Mouse (Mus musculus) heart, postnatal 0 days (tissue): Measurements from ENCODE around the gene Txnrd3. TPM values are rescaled to one million over a fixed set of nuclear protein-coding genes. Genes with fewer than 3 reads are reported as not detected.

ENCODE experiments used
- ATAC-seq: fragments of 200-750 bp; cut with Nextera tagmentation; 2 replicates; pipeline ENCODE4 v1.8.0; 2017; ENCODE audit warnings: low read depth, moderate number of reproducible peaks, moderate library complexity; ENCODE audit not compliant: insufficient read depth
- DNase-seq: peaks from one replicate; pipeline ENCODE4 v3.0.0-alpha.2; 2016; ENCODE audit warnings: low spot score
- H3K27ac ChIP-seq: fragments of 300-500 bp; sonication (generic); 2 replicates; pipeline ENCODE4 v1.5.1; 2014; ENCODE audit warnings: low read depth, mild to moderate bottlenecking
- H3K27me3 ChIP-seq: fragments of 300-500 bp; sonication (generic); 2 replicates; pipeline ENCODE4 v1.6.1; 2014; ENCODE audit warnings: low read length, mixed read lengths; ENCODE audit not compliant: control insufficient read depth, insufficient read depth
- H3K36me3 ChIP-seq: fragments of 300-500 bp; sonication (generic); replicated peaks from 2 replicates; pipeline ENCODE4 v1.6.1; 2014; ENCODE audit warnings: low read length, mixed read lengths; ENCODE audit not compliant: control insufficient read depth, insufficient read depth
- H3K4me1 ChIP-seq: fragments of 300-500 bp; sonication (generic); 2 replicates; pipeline ENCODE4 v1.6.1; 2014; ENCODE audit warnings: antibody characterized with exemption; ENCODE audit not compliant: control insufficient read depth, insufficient read depth
- H3K4me2 ChIP-seq: fragments of 300-500 bp; sonication (generic); 2 replicates; pipeline ENCODE4 v1.6.1; 2014; ENCODE audit warnings: low read depth, mild to moderate bottlenecking, low read length, moderate library complexity
- H3K4me3 ChIP-seq: fragments of 300-500 bp; sonication (generic); 2 replicates; pipeline ENCODE4 v1.5.1; 2014; ENCODE audit warnings: low read depth, low read length
- H3K9ac ChIP-seq: fragments of 300-500 bp; sonication (generic); replicated peaks from 2 replicates; pipeline ENCODE4 v1.6.1; 2014; ENCODE audit warnings: low read depth, low read length, mixed read lengths
- H3K9me3 ChIP-seq: fragments of 300-500 bp; sonication (generic); replicated peaks from 2 replicates; pipeline ENCODE4 v1.6.1; 2016; ENCODE audit warnings: low read length; ENCODE audit not compliant: control insufficient read depth
- CTCF ChIP-seq: IDR thresholded peaks from 2 replicates; pipeline ENCODE4 v1.5.1; 2016; ENCODE audit warnings: antibody characterized with exemption, control low read depth, low read depth
- EP300 ChIP-seq: IDR thresholded peaks from 2 replicates; pipeline ENCODE4 v1.6.1; 2016; ENCODE audit warnings: antibody characterized with exemption, low read depth
- WGBS: fragments of 180-500 bp; shearing (Covaris S2); extraction: QIAGEN DNeasy Blood & Tissue Kit; methylation state at CpG from one replicate; pipeline ENCODE4 v1.1.7; 2014; 5-methylcytosine and 5-hydroxymethylcytosine counted together
- polyA plus RNA-seq: library from polyadenylated mRNA; unstranded; fragments of >200 nt; fragmentation: Nextera tagmentation; extraction: Ambion mirVana; gene quantifications from 2 replicates; pipeline ENCODE4 v1.2.1, GENCODE M21; 2015
- total RNA-seq: library from RNA; depleted of rRNA; stranded (reverse); fragments of >200 nt; gene quantifications from 2 replicates; pipeline ENCODE4 v1.2.3, GENCODE M21; 2014; ENCODE audit warnings: low replicate concordance; rRNA removed

The Txnrd3 gene
- total RNA-seq (16.8 and 20.1 TPM in 2 replicates), polyA plus RNA-seq (23.3 and 28.2 TPM in 2 replicates)

DNA sequence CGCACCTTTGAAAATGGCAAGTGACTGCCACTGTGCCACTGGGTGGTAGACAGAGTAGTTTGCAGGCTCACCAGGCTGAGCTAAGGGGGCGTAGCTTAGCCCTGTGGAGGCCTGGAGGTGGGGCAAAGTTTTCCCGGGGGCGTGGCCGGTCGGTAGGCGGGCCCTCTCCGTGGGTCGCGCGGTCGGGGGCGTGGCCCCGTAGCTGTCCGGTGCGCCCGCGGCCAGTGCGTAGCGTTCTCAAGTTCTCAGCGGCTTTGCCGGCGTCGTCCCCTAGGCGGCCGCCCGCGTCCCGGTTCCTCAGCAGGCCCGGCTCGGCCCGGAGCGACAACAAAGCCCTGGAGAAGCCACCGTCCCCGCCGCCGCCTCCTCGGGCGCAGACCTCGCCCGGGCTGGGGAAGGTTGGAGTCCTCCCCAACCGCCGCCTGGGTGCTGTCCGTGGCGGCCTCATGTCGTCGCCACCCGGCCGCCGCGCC is at the start of gene Txnrd3:
TSS of gene Txnrd3 (plus strand) at position 191 of the 473 bp plus-strand sequence.
- WGBS, result under 1% methylated on average over 46 of the region's 51 CpGs
- Histone ChIP-seq H3K9ac (peak within 1 kb of the TSS; percentile 56), H3K4me2 (peak within 1 kb of the TSS; percentile 84), H3K27me3 (no peaks in the 10 kb centered on the region), H3K4me3 (peak within 1 kb of the TSS; percentile 68), H3K9me3 (no peaks in the 10 kb centered on the region), H3K27ac (peak within 1 kb of the TSS; percentile 96), H3K4me1 (peaks cover 4% of the 10 kb centered on the region; the same call in 1 of the 2 replicates), H3K36me3 (no peaks in the 10 kb centered on the region)
- ATAC-seq (peak; percentile 93), DNase-seq (peak; percentile 91)
- no peak for TF ChIP-seq EP300
- TF ChIP-seq CTCF, result 0 out of 2 replicates have a peak, but pooled peaks have one; percentile 31

DNA sequence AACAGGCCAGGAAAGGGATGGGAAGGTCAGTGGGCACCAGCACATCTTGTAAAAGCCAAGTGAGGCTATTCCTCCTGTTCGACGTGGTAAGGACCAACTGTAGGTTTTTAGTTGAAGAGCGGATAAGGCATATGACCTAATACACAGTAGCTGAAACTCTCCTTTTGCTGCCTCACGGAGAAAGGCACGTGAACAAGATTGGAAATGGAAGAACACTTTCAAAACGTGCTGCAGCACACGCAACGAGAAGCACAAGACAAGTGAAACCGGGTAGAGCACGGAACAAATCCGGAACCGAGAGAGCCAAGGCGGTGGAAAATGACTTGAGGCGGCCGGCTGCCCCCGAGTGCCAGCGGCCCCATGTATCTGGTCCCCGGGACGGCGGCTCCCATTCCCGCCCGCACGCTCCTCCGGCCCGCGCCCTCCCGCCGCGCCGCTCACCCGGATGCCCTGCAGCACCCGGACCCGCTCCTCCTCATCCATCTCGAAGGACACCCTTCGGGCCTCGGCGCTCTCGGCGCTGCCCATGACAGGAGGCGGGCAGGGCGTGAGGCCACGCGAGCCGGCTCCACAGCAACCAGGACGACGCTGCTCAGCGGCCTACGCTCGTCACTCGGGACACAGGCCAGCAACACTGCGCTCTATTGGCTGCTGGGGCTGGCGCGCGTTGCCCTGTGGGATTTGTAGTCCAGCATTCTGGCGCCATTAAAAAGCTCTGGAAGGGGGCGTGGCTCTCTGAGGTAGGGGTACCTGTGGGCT is 48.6 kb upstream of the Txnrd3 start, which contains the start of gene Chchd6:
TSS of gene Chchd6 (minus strand) at position 635 of the 759 bp plus-strand sequence.
- H3K9ac ChIP-seq, result peak within 1 kb of the TSS; percentile 73
- H3K4me1 ChIP-seq, result peaks cover 5% of the 10 kb centered on the region
- DNase-seq (peak; percentile 89), ATAC-seq (peak; percentile 100)
- H3K27me3 ChIP-seq, result no peaks in the 10 kb centered on the region
- H3K36me3 ChIP-seq, result no peaks in the 10 kb centered on the region
- under 1% methylated on average over 54 of the region's 56 CpGs for WGBS
- no peaks in the 10 kb centered on the region for H3K9me3 ChIP-seq
- peak within 1 kb of the TSS; percentile 98 for H3K4me2 ChIP-seq
- TF ChIP-seq CTCF (0 out of 2 replicates have a peak, but pooled peaks have one; percentile 1), EP300 (no peak)
- peak within 1 kb of the TSS; percentile 84 for H3K4me3 ChIP-seq
- H3K27ac ChIP-seq, result no peak within 1 kb of the TSS

DNA sequence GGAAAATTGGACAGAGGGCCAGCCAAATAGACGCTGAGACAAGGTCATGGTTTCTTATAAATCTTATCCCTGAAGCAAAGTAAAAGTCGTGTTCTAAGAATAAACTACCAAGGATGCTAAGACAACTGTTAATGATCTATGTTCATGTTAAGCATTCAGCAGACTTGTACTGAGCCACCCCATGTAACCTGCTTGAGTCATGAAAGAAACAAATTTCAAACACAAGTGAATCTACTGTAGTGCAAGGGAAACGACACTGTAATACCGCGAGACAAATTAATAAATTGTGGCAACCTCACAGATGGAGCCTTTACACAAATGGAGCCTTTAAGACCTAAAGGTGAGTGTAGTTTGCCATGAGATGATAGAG is 48.0 kb upstream of the Txnrd3 start:
- H3K27me3 ChIP-seq, result no peaks in the 10 kb centered on the region
- TF ChIP-seq CTCF (no peak), EP300 (no peak)
- no peak overlapping the region for H3K4me2 ChIP-seq
- DNase-seq (no peak), ATAC-seq (peak; percentile 4; the same call in 1 of the 2 replicates)
- whole genome bisulfite sequencing, result 21% methylated on average over 5 of the region's 5 CpGs
- H3K36me3 ChIP-seq, result no peaks in the 10 kb centered on the region
- H3K27ac ChIP-seq, result no peak overlapping the region
- no peak overlapping the region for H3K4me3 ChIP-seq
- H3K9me3 ChIP-seq, result no peaks in the 10 kb centered on the region
- peaks cover 5% of the 10 kb centered on the region for H3K4me1 ChIP-seq
- H3K9ac ChIP-seq, result no peak overlapping the region

DNA sequence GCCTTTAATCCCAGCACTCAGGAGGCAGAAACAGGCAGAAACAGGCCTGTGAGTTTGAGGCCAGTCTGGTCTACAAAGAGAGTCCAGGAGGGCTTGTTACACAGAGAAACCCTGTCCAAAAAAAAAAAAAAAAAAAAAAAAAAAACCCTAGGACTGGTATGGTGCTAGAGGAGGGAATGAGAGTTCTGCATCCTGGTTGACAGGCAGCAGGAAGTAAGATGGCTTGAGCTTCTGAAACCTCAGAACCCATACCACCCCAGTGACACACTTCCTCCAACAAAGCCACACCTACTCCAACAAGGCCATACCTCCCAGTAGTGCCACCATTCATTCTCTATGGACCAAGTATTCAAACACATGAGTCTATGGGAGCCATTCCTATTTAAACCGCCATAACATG is 47.3 kb upstream of the Txnrd3 start:
- Histone ChIP-seq H3K27me3 (no peaks in the 10 kb centered on the region), H3K9me3 (no peaks in the 10 kb centered on the region), H3K36me3 (no peaks in the 10 kb centered on the region), H3K9ac (no peak overlapping the region), H3K4me1 (peaks cover 5% of the 10 kb centered on the region), H3K4me3 (no peak overlapping the region), H3K27ac (no peak overlapping the region), H3K4me2 (no peak overlapping the region)
- DNase-seq (no peak), ATAC-seq (no peak)
- no peak for TF ChIP-seq CTCF
- 86% methylated on average over 1 of the region's 1 CpGs for WGBS

DNA sequence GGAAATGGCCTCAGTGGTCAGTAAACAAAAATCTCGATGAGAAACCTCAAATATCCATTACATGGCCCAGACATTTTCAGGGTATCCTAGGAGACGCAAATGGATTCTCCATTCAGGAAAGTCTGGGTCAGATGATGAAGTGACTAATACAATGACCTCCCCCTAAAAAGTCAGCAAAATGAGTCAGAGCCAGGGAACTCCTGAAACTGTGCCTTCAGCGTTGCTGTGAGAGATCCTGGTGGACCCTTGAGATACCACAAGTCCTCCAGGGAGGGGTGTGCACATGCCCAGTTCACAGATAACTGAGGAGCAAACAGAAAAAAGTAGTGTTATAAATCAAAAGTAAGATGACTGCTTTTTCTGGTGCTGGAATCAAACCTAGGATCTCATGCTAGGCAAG is 37.7 kb upstream of the Txnrd3 start:
- H3K27me3 ChIP-seq, result no peaks in the 10 kb centered on the region
- no peak for DNase-seq
- H3K9me3 ChIP-seq, result no peaks in the 10 kb centered on the region
- H3K27ac ChIP-seq, result no peak overlapping the region
- H3K4me2 ChIP-seq, result no peak overlapping the region
- no peaks in the 10 kb centered on the region for H3K36me3 ChIP-seq
- TF ChIP-seq CTCF (no peak), EP300 (no peak)
- H3K4me1 ChIP-seq, result no peaks in the 10 kb centered on the region
- no peak for ATAC-seq
- WGBS, result 54% methylated on average over 3 of the region's 3 CpGs
- no peak overlapping the region for H3K4me3 ChIP-seq
- H3K9ac ChIP-seq, result no peak overlapping the region
